Mouse (Mus musculus) embryonic fibroblast, embryonic 13.5 days (primary cell): Measurements from ENCODE around the gene Ppp3ca.

Experiments used
- CTCF ChIP-seq: IDR thresholded peaks from 2 replicates; pipeline ENCODE4 v1.5.1; 2011; ENCODE audit warnings: mild to moderate bottlenecking, control low read depth, low read length, moderate library complexity, borderline replicate concordance; ENCODE audit not compliant: insufficient read depth
- POLR2A ChIP-seq: IDR thresholded peaks from 2 replicates; pipeline ENCODE4 v1.6.1; 2011; ENCODE audit warnings: low read depth, mild to moderate bottlenecking, control low read depth, low read length, moderate library complexity

DNA sequence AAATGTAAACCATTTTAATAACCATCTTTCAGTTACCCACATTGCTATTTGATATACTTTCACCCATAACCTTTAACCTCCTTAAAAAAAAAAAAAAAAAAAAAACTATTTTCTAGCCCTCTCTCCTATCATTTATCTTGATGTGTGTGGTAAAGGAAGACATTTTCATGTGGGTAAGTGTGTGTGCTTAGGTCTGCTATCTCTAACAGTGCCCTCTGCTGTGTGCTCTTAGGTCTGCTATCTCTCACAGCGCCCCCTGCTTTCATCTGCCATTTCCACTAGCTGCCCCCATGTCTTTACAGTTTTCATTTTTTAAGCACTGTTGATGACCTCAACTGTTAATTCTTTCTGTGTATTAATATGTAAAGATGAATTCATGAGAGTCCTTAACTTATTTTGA, 235.7 kb downstream of the Ppp3ca start:
- TF ChIP-seq CTCF (peak; percentile 42; the same call in 1 of the 2 replicates), POLR2A (no peak)
